Mouse (Mus musculus) olfactory bulb, adult 2 months (tissue): ENCODE results near the gene Gm21190. TPM values are rescaled to one million over a fixed set of nuclear protein-coding genes. Genes with fewer than 3 reads are reported as not detected.
"Not testable (repeated sequence)": the region's sequence is repeated elsewhere in the genome, so short reads cannot be mapped to it uniquely, and the experiment has no call there.

Experiments used
- H3K27ac ChIP-seq: fragments of 200-500 bp; 2 replicates; pipeline ENCODE4 v1.5.1; 2012; ENCODE audit warnings: low read depth, low read length; ENCODE audit not compliant: insufficient read depth
- H3K4me1 ChIP-seq: fragments of 200-500 bp; 2 replicates; pipeline ENCODE4 v1.6.1; 2012; ENCODE audit warnings: low read length; ENCODE audit not compliant: control insufficient read depth, insufficient read depth
- H3K4me3 ChIP-seq: fragments of 200-500 bp; 2 replicates; pipeline ENCODE4 v1.5.1; 2012; ENCODE audit warnings: mild to moderate bottlenecking, low read depth, low read length, moderate library complexity; ENCODE audit not compliant: insufficient read depth
- CTCF ChIP-seq: fragments of 200-500 bp; IDR thresholded peaks from 2 replicates; pipeline ENCODE4 v1.5.1; 2012; ENCODE audit warnings: low read depth, mild to moderate bottlenecking, low read length, moderate library complexity; ENCODE audit not compliant: insufficient read depth
- POLR2A ChIP-seq: fragments of 200-500 bp; IDR thresholded peaks from 2 replicates; pipeline ENCODE4 v1.6.1; 2012; ENCODE audit warnings: mild to moderate bottlenecking, low read depth, low read length, moderate library complexity; ENCODE audit not compliant: insufficient read depth
- WGBS: fragments of 180-500 bp; shearing (Covaris S2); methylation state at CpG from one replicate; pipeline ENCODE4 v1.1.7; 2018; 5-methylcytosine and 5-hydroxymethylcytosine counted together
- polyA plus RNA-seq: library from polyadenylated mRNA; stranded (reverse); fragments of >200 nt; gene quantifications from 2 replicates; pipeline ENCODE4 v1.2.4, GENCODE M21; 2012; ENCODE audit warnings: low replicate concordance; ENCODE audit not compliant: missing spikeins, insufficient read depth, insufficient read length

The Gm21190 gene
- polyA plus RNA-seq, 1 experiment: not detected

DNA sequence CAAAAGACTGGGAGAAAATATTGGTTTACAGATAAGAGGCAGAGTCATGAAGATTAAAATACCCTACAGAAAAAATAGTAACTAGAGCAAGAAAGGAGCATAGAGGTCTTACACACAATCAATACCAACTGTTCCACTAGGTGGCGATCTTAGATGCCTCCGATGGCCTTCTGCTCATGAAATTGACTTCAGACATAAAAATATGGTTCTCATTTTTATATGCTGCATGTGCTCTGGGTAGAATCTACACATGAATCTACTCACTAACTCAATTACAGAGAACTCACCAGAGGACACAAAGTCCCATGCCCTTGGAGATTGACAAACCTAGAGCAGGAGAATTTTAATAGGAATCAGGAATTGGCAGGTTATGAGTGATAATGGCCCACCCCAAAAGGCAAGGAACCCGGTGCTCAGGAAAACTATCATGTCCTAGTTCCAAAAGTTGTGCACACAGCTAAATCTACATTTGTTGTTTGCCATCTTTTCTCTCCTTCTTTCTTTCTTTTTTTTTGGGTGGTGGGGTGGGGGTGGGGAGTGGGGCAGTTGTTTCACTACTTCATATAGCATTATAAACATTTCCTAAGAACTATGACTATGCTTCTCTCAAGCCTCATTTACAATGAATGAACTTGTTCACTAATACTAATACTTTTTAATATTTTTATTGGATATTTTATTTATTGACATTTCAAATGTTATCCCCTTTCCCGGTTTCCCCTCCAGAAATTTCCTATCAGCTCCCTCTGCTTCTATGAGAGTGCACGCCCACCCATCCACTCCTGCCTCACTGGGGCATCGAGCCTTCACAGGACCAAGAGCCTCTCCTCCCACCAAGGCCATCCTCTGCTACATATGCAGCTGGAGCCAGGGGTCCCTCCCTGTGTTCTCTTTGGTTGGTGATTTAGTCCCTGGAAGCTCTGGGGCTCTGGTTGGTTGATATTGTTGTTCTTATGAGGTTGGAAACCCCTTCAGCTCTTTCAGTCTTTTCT, 20.3 kb downstream of the Gm21190 start:
- WGBS: 67% methylated on average over 6 of the region's 6 CpGs
- H3K4me1 ChIP-seq, H3K4me3 ChIP-seq, H3K27ac ChIP-seq: not testable (repeated sequence)

DNA sequence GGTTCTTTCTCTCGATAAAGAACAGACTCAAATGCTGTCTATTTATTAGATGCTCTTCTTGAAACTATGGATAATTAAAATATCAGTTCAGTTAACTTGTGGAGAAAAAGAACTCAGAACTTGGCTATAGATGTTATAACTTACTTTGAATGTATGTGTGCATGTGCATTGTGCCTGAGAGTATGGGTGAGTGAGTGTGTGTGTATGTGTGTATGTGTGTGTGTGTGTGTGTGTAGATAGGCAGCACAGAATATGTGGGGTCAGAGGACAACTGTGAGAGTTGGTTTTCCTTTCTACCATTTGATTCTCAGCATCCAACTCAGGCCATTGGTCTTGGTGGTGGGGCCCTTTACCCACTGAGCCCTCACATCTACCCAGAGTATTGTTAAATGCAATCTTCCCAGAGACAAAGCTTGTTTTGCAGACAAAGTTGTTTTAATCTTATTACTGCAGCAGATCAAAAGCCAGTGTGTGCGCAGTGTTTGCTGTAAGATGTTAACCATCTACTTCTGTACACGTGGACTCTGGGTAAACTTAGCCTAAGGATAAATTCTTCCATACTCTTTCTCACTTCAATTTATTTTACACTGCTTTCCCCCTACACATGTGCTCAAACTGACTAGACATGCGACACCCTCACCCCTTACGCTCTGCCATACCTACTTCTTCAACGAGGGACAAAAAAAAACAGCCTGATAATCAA, 21.1 kb downstream of the Gm21190 start:
- WGBS: 62% methylated on average over 6 of the region's 6 CpGs
- not testable (repeated sequence) for H3K4me1 ChIP-seq, H3K4me3 ChIP-seq, H3K27ac ChIP-seq

- 74% methylated on average over 3 of the region's 3 CpGs for WGBS
- TF ChIP-seq POLR2A (no peak), CTCF (no peak)
- no peak overlapping the region for H3K27ac ChIP-seq
- no peaks in the 10 kb centered on the region for H3K4me1 ChIP-seq
- H3K4me3 ChIP-seq: no peak overlapping the region
Observed at GRCm38 (mm10) chr5:15507309-15507619, 21.8 kb downstream of the Gm21190 start.

GRCm38 (mm10) chr5:15506575-15507308, 22.3 kb downstream of the Gm21190 start:
- WGBS: 40% methylated on average over 16 of the region's 16 CpGs
- Histone ChIP-seq H3K4me3 (no peak overlapping the region), H3K27ac (no peak overlapping the region), H3K4me1 (no peaks in the 10 kb centered on the region)
- TF ChIP-seq CTCF: 0 out of 2 replicates have a peak, but pooled peaks have one; percentile 32
- no peak for TF ChIP-seq POLR2A

DNA sequence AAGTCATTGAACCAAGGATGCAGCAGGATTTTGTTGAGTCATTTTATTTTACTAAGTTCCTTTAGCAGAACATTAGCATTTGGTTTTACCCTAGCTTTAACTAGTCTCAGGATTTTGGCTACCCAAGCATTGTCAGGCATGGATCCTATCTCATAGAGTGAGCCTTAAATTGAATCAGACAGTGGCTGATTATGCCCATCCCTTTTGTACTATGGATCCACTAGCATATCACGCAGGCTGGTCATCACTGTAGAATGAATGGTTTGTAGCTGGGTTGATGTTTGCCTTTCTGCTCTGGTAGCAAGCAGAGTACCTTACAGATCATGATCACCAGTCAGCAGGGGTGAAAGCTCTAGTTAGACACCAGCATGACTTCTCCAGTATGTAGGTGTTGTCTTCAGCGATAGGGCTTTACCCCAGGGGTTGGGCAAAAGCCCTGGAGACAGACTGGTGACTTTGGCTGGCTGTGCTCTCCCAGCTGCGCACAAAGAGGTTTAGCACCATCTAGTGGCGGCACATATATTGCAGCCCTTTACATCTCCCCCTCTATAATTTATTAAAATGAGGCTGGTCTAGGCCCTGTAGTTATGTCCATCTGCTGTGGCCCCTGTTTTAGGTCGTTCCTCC, 30.1 kb downstream of the Gm21190 start:
- not testable (repeated sequence) for H3K4me3 ChIP-seq, H3K4me1 ChIP-seq, H3K27ac ChIP-seq
- WGBS: 29% methylated on average over 5 of the region's 5 CpGs

- not testable (repeated sequence) for H3K4me1 ChIP-seq, H3K4me3 ChIP-seq, H3K27ac ChIP-seq
- 77% methylated on average over 3 of the region's 3 CpGs for WGBS
Observed at GRCm38 (mm10) chr5:15498350-15498749, 30.7 kb downstream of the Gm21190 start.

DNA sequence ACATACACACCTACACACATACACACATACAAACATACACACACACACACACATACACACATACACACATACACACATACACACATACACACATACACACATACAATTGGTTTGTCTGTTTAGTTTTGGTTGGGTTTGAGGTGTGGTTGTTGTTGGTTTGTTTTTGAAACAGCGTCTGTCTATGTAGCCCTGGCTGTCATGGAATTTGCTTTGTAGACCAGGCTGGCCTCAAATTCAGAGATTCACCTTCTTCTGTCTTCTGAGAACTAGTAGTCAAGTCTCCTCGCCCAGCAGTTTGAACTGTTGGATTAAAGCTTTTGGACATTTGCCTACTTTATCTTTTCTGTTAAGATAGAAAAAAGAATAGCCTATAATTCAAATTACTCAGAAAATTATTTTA, 38.1 kb downstream of the Gm21190 start:
- H3K27ac ChIP-seq, H3K4me3 ChIP-seq, H3K4me1 ChIP-seq: not testable (repeated sequence)
- 60% methylated on average over 2 of the region's 2 CpGs for WGBS

- H3K4me3 ChIP-seq: no peak overlapping the region
- no peak overlapping the region for H3K27ac ChIP-seq
- 91% methylated on average over 5 of the region's 5 CpGs for WGBS
- no peak for TF ChIP-seq POLR2A
- no peak for TF ChIP-seq CTCF
- H3K4me1 ChIP-seq: no peaks in the 10 kb centered on the region
Observed at GRCm38 (mm10) chr5:15488743-15489142, 40.3 kb downstream of the Gm21190 start.

DNA sequence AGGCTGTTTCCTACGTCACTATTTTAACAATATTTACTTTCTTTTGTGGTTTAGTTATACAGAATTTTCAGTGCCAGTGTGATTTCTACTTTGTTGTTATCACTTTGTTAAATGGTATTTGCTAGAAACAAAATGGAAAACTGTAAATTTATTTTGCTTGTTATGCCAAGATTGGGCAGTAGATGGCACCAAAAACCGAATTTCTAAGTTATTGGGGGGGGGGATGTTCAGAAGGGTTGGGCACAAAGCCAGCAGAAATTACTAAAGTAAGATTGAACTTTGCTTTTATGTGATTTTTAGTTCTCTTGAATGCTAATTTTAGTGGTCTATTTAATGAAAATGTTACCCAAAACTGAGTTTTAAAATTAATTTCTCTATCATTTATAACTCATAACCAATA, 44.4 kb downstream of the Gm21190 start:
- WGBS: 17% methylated on average over 2 of the region's 2 CpGs
- not testable (repeated sequence) for H3K27ac ChIP-seq, H3K4me3 ChIP-seq, H3K4me1 ChIP-seq

DNA sequence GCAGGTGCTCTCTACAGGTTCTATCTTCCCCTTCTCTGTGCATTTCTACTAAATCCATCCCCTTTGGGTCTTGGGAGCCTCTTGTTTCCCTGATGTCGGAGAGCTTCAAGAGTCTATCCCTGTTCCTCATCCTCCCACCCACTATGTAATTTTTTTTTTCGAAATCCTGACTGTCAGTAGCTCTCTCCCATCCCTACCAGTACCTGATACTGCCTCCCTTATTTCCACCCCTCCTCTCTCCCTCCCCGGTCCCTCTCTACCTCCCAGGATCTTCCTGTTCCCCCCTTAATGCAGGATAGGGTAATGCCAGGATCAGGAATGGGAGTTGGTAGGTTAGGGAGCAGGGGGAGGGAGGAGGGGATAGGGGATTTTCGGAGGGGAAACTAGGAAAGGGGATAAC, 45.4 kb downstream of the Gm21190 start:
- H3K27ac ChIP-seq, H3K4me3 ChIP-seq, H3K4me1 ChIP-seq: not testable (repeated sequence)
- WGBS: 55% methylated on average over 4 of the region's 4 CpGs

- WGBS: 46% methylated on average over 2 of the region's 2 CpGs
- not testable (repeated sequence) for H3K4me3 ChIP-seq, H3K4me1 ChIP-seq, H3K27ac ChIP-seq
Observed at GRCm38 (mm10) chr5:15482815-15483214, 46.2 kb downstream of the Gm21190 start.

GRCm38 (mm10) chr5:15476423-15476822, 52.6 kb downstream of the Gm21190 start, which contains the start of gene Gm21149:
Gm21149 (minus strand) TSS chr5:15476523.
- H3K4me3 ChIP-seq, H3K27ac ChIP-seq, H3K4me1 ChIP-seq: not testable (repeated sequence)
- 55% methylated on average over 1 of the region's 1 CpGs for WGBS
